Mouse (Mus musculus) neural tube, embryonic 13.5 days (tissue): Measurements from ENCODE around the gene Kptn. TPM values are rescaled to one million over a fixed set of nuclear protein-coding genes. Genes with fewer than 3 reads are reported as not detected.

Source experiments
- ATAC-seq: fragments of 200-750 bp; cut with Nextera tagmentation; 2 replicates; pipeline ENCODE4 v1.8.0; 2017; ENCODE audit warnings: low read depth, mild to moderate bottlenecking, moderate TSS enrichment, moderate library complexity
- H3K27ac ChIP-seq: fragments of 300-500 bp; sonication (generic); replicated peaks from 2 replicates; pipeline ENCODE4 v1.5.1; 2015; ENCODE audit warnings: moderate library complexity, mild to moderate bottlenecking, inconsistent platforms
- H3K27me3 ChIP-seq: fragments of 300-500 bp; sonication (generic); 2 replicates; pipeline ENCODE4 v1.6.1; 2015; ENCODE audit warnings: mild to moderate bottlenecking, inconsistent platforms
- H3K36me3 ChIP-seq: fragments of 300-500 bp; sonication (generic); 2 replicates; pipeline ENCODE4 v1.6.1; 2015; ENCODE audit warnings: mild to moderate bottlenecking, inconsistent platforms
- H3K4me1 ChIP-seq: fragments of 300-500 bp; sonication (generic); replicated peaks from 2 replicates; pipeline ENCODE4 v1.6.1; 2015; ENCODE audit warnings: inconsistent platforms
- H3K4me2 ChIP-seq: fragments of 300-500 bp; sonication (generic); 2 replicates; pipeline ENCODE4 v1.6.1; 2015; ENCODE audit warnings: inconsistent platforms, mild to moderate bottlenecking, moderate library complexity
- H3K4me3 ChIP-seq: fragments of 300-500 bp; sonication (generic); 2 replicates; pipeline ENCODE4 v1.5.1; 2015; ENCODE audit warnings: mild to moderate bottlenecking, inconsistent platforms
- H3K9ac ChIP-seq: fragments of 300-500 bp; sonication (generic); 2 replicates; pipeline ENCODE4 v1.6.1; 2015; ENCODE audit warnings: moderate library complexity, mild to moderate bottlenecking, inconsistent platforms
- H3K9me3 ChIP-seq: fragments of 300-500 bp; sonication (generic); 2 replicates; pipeline ENCODE4 v1.6.1; 2016; ENCODE audit warnings: inconsistent platforms
- WGBS: fragments of 180-500 bp; shearing (Covaris S2); methylation state at CpG from one replicate; pipeline ENCODE4 v1.1.7; 2015; 5-methylcytosine and 5-hydroxymethylcytosine counted together
- polyA plus RNA-seq: library from polyadenylated mRNA; unstranded; fragments of >200 nt; fragmentation: Nextera tagmentation; extraction: Ambion mirVana; gene quantifications from 2 replicates; pipeline ENCODE4 v1.2.1, GENCODE M21; 2015

The Kptn gene
- polyA plus RNA-seq, 1 experiment from 2014 or later = 41.4 TPM

GRCm38 (mm10) chr7:16173146-16173545, 53.5 kb downstream of the Kptn start:
- peak overlapping the region; percentile 92 for H3K9ac ChIP-seq
- H3K27me3 ChIP-seq = no peaks in the 10 kb centered on the region
- ATAC-seq = peak; percentile 8
- H3K27ac ChIP-seq = peak overlapping the region; percentile 93
- 0 out of 2 replicates have a peak, but pooled peaks cover 1% of the 10 kb centered on the region for H3K9me3 ChIP-seq
- peaks cover 55% of the 10 kb centered on the region for H3K4me1 ChIP-seq
- peak overlapping the region; percentile 79 for H3K4me2 ChIP-seq
- WGBS = 6% methylated on average over 5 of the region's 5 CpGs
- H3K4me3 ChIP-seq = no peak overlapping the region
- H3K36me3 ChIP-seq = peaks cover 12% of the 10 kb centered on the region

- Histone ChIP-seq H3K27ac (peak within 1 kb of the TSS; percentile 93), H3K4me3 (peak within 1 kb of the TSS; percentile 81), H3K9ac (peak within 1 kb of the TSS; percentile 92), H3K9me3 (no peaks in the 10 kb centered on the region), H3K27me3 (no peaks in the 10 kb centered on the region), H3K4me2 (peak within 1 kb of the TSS; percentile 79), H3K4me1 (peaks cover 55% of the 10 kb centered on the region), H3K36me3 (peaks cover 29% of the 10 kb centered on the region)
- ATAC-seq = peak; percentile 85
- WGBS = under 1% methylated on average over 42 of the region's 42 CpGs
Measured at GRCm38 (mm10) chr7:16174597-16175541, 55.2 kb downstream of the Kptn start, which contains the start of gene Meis3. Meis3 (plus strand) TSS chr7:16175090.

- H3K27me3 ChIP-seq = no peaks in the 10 kb centered on the region
- 0% methylated on average over 10 of the region's 10 CpGs for WGBS
- H3K4me1 ChIP-seq = peaks cover 55% of the 10 kb centered on the region
- H3K4me2 ChIP-seq = peak overlapping the region; percentile 79
- peak overlapping the region; percentile 93 for H3K27ac ChIP-seq
- H3K36me3 ChIP-seq = peaks cover 36% of the 10 kb centered on the region
- peak overlapping the region; percentile 81 for H3K4me3 ChIP-seq
- H3K9ac ChIP-seq = peak overlapping the region; percentile 92
- no peaks in the 10 kb centered on the region for H3K9me3 ChIP-seq
- peak; percentile 13 for ATAC-seq
Measured at GRCm38 (mm10) chr7:16175542-16175931, 55.8 kb downstream of the Kptn start.

Other genes with a start within 250 kb of the Kptn start
- not detected in 2 replicates for gene Crx, start 239.9 kb upstream of the Kptn start, polyA plus RNA-seq
- not detected in 2 replicates for gene Crxos, start 237.3 kb upstream of the Kptn start, polyA plus RNA-seq
- 1,338 and 1,452 TPM in 2 replicates for gene Selenow, start 197.5 kb upstream of the Kptn start, polyA plus RNA-seq
- 128 and 148 TPM in 2 replicates for gene Nop53, start 173.8 kb upstream of the Kptn start, polyA plus RNA-seq
- gene Ehd2, start 152.3 kb upstream of the Kptn start, polyA plus RNA-seq = 9.3 and 12.6 TPM in 2 replicates
- 8.4 and 9.2 TPM in 2 replicates for gene Bicra, start 72.0 kb upstream of the Kptn start, polyA plus RNA-seq
- 0.04 and 0.10 TPM in 2 replicates for gene Zfp541, start 58.1 kb upstream of the Kptn start, polyA plus RNA-seq
- gene Napa, start 21.4 kb upstream of the Kptn start, polyA plus RNA-seq = 235 and 247 TPM in 2 replicates
- 1.1 and 1.4 TPM in 2 replicates for gene Slc8a2, start 9.9 kb downstream of the Kptn start, polyA plus RNA-seq
- gene Meis3, start 55.2 kb downstream of the Kptn start, polyA plus RNA-seq = 139 and 161 TPM in 2 replicates
- gene Dhx34, start 102.1 kb downstream of the Kptn start, polyA plus RNA-seq = 11.3 and 13.2 TPM in 2 replicates
- gene C5ar2, start 124.3 kb downstream of the Kptn start, polyA plus RNA-seq = 0.15 TPM in 1 of 2 replicates, not detected in the other
- gene C5ar1, start 139.6 kb downstream of the Kptn start, polyA plus RNA-seq = 2.3 and 2.8 TPM in 2 replicates
- gene Inafm1, start 153.7 kb downstream of the Kptn start, polyA plus RNA-seq = 30.0 and 39.3 TPM in 2 replicates
- gene Ccdc9, start 166.9 kb downstream of the Kptn start, polyA plus RNA-seq = 31.2 and 35.4 TPM in 2 replicates
- 22.4 and 22.8 TPM in 2 replicates for gene Bbc3, start 188.5 kb downstream of the Kptn start, polyA plus RNA-seq